Mouse (Mus musculus) megakaryocyte, embryonic 14.5 days (primary cell): ENCODE data around the gene Zbtb32. TPM values are rescaled to one million over a fixed set of nuclear protein-coding genes. Genes with fewer than 3 reads are reported as not detected.

Source experiments
- H3K27me3 ChIP-seq: replicated peaks from 2 replicates; pipeline ENCODE3; 2012; ENCODE audit warnings: inconsistent platforms
- H3K36me3 ChIP-seq: replicated peaks from 2 replicates; pipeline ENCODE3; 2012; ENCODE audit warnings: low read length, inconsistent platforms, mixed read lengths
- H3K4me1 ChIP-seq: 2 replicates; pipeline ENCODE4 v1.6.1; 2012; ENCODE audit warnings: inconsistent platforms
- H3K4me3 ChIP-seq: replicated peaks from 2 replicates; pipeline ENCODE3; 2012; ENCODE audit warnings: moderate library complexity, mild to moderate bottlenecking, inconsistent platforms
- H3K9me3 ChIP-seq: 2 replicates; pipeline ENCODE4 v1.6.1; 2012; ENCODE audit warnings: inconsistent platforms
- FLI1 ChIP-seq: IDR thresholded peaks from 2 replicates; pipeline ENCODE4 v1.6.1; 2012; ENCODE audit warnings: low read length, inconsistent platforms, mixed read lengths
- GATA1 ChIP-seq: IDR thresholded peaks from 3 replicates; pipeline ENCODE4 v1.6.1; 2012; ENCODE audit warnings: mixed read lengths, low read length, inconsistent platforms, borderline replicate concordance
- polyA plus RNA-seq: library from polyadenylated mRNA; stranded (reverse); fragments of >175 nt; gene quantifications from 2 replicates; pipeline ENCODE4 v1.2.3, GENCODE M21; 2012; ENCODE audit warnings: low replicate concordance; ENCODE audit not compliant: insufficient read depth

Gene Zbtb32
- polyA plus RNA-seq, 1 experiment: 0.10 TPM

DNA sequence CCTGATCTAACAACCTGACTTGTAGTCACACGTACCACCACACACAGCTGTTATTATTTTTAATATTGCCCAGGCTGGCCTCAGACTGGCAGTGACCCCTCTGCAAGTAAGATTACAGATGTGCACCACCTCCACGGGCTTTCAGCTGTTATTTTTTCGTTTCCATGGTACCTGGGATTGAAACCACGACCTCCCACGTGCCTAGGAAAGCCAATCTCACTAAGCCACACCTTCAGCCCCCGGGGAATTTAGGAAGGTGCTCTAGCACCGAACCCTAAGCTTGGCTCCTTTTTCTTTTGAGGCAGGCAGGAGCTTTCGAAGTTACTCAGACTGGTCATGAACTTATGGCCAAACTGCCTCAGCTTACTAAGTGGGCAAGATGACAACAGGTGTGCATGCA, 5.7 kb upstream of the Zbtb32 start:
- TF ChIP-seq FLI1: no peak
- no peak for TF ChIP-seq GATA1
- Histone ChIP-seq H3K4me1 (peaks cover 20% of the 10 kb centered on the region), H3K27me3 (peaks cover 21% of the 10 kb centered on the region), H3K9me3 (no peaks in the 10 kb centered on the region), H3K36me3 (no peaks in the 10 kb centered on the region), H3K4me3 (no peak overlapping the region)

DNA sequence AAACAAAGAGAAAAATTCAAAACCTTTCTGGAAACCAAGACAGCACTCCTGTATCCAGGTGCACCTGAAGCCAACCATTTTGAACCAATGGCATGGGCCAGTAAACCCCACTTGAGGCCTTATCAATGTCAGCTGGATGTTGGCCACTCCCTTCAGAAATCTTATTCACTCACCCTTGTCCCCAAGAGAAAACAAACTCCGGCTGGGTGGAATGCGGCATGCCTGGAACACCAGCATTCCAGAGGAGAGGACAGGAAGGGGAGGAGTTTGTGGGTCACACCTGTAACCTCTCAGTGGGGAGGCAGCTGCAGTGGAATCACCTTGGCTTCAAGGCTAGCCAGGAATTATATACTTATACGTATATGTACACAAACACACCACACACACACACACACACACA, 3.9 kb upstream of the Zbtb32 start:
- TF ChIP-seq GATA1 (no peak), FLI1 (no peak)
- no peak overlapping the region for H3K4me3 ChIP-seq
- H3K9me3 ChIP-seq: peaks cover 3% of the 10 kb centered on the region; the same call in 1 of the 2 replicates
- H3K27me3 ChIP-seq: peaks cover 30% of the 10 kb centered on the region
- H3K36me3 ChIP-seq: no peaks in the 10 kb centered on the region
- H3K4me1 ChIP-seq: peaks cover 10% of the 10 kb centered on the region

DNA sequence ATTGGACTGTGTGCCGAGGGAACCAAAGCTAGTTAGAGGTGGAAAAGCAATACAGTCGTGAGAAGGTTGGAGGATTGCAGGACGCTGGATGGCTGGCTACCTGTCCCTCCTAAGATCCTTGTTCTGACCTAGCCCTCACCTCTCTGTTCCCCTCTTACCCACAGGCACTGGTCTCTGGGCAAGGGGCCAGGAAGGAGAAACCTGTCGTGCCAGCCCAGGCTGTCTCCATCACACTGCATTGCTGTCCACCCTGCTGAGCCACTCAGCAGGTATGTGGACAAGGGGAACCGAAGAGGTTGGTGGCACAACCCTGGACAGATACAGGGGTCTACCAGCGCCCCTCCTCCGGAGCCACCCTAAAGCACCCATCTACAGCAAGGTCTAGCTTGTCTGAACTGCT, 1.9 kb upstream of the Zbtb32 start:
- no peak for TF ChIP-seq FLI1
- no peak for TF ChIP-seq GATA1
- H3K27me3 ChIP-seq: peaks cover 28% of the 10 kb centered on the region
- H3K4me1 ChIP-seq: peaks cover 10% of the 10 kb centered on the region
- H3K36me3 ChIP-seq: no peaks in the 10 kb centered on the region
- no peak overlapping the region for H3K4me3 ChIP-seq
- peaks cover 3% of the 10 kb centered on the region; the same call in 1 of the 2 replicates for H3K9me3 ChIP-seq

DNA sequence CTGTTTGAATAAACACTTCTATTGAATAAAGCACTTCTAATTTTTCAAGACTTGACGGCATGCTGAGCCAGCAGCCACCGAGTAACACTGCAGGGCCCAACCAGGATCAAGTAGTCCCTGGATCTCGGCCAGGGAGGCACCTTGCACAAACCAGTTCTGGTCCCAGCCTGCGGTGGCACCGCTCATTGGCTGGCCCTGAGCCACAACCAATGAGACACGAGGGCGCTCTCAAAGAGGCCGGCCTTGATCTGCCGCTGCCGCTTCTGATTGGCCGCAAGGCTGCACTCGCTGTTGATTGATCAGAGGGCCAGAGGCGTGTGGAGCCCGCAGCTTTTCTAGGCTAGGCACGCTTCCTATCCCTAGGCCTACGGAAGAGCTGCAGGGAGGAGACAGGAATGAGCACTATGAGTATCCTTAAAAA, 1.2 kb upstream of the Zbtb32 start:
- no peak for TF ChIP-seq GATA1
- Histone ChIP-seq H3K4me3 (peak overlapping the region; percentile 33), H3K9me3 (peaks cover 3% of the 10 kb centered on the region; the same call in 1 of the 2 replicates), H3K27me3 (peaks cover 34% of the 10 kb centered on the region), H3K36me3 (no peaks in the 10 kb centered on the region), H3K4me1 (peaks cover 12% of the 10 kb centered on the region)

DNA sequence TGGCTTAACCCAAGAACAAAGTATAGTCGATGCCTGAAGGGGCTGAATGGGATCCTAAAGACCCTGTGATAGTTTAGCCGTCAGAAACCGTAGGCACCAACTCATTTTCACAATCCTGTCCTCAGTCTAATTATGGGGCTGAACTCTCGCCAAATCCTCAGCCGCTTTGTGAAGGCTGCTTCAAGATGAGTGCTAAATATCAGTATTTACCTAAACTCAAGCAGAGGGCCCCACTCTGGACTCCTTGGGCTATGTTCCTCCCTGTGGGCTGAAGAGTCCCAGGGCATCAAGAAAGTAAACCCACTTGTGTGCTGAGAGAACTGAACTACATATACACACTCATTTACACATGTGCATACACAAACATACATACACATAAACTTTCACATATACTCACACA, 1.9 kb downstream of the Zbtb32 start:
- H3K4me1 ChIP-seq: peaks cover 36% of the 10 kb centered on the region
- no peak overlapping the region for H3K4me3 ChIP-seq
- no peaks in the 10 kb centered on the region for H3K36me3 ChIP-seq
- H3K27me3 ChIP-seq: peaks cover 37% of the 10 kb centered on the region
- peaks cover 3% of the 10 kb centered on the region; the same call in 1 of the 2 replicates for H3K9me3 ChIP-seq
- TF ChIP-seq FLI1 (no peak), GATA1 (no peak)

DNA sequence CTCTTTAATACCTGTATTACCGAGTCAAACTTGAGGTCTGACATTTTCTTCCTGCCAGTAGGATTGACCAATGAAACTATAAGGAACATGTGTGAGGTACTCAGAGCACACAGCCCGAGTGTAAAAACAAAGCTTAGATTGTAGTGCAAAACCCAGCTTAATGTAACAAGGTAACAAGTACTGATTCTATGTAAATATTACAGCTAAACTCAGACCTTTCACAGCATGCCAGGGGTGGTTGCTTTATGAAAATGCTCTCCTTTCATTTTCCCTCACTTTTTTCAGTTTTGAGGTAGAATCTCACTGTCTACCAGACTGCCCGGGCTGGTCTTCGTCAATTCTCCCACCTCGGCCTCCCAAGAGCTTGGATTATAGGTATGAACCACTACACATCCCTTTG, 2.6 kb downstream of the Zbtb32 start:
- peaks cover 40% of the 10 kb centered on the region for H3K4me1 ChIP-seq
- H3K27me3 ChIP-seq: peaks cover 37% of the 10 kb centered on the region
- H3K9me3 ChIP-seq: peaks cover 3% of the 10 kb centered on the region; the same call in 1 of the 2 replicates
- no peak overlapping the region for H3K4me3 ChIP-seq
- TF ChIP-seq FLI1: no peak
- TF ChIP-seq GATA1: no peak
- H3K36me3 ChIP-seq: no peaks in the 10 kb centered on the region

DNA sequence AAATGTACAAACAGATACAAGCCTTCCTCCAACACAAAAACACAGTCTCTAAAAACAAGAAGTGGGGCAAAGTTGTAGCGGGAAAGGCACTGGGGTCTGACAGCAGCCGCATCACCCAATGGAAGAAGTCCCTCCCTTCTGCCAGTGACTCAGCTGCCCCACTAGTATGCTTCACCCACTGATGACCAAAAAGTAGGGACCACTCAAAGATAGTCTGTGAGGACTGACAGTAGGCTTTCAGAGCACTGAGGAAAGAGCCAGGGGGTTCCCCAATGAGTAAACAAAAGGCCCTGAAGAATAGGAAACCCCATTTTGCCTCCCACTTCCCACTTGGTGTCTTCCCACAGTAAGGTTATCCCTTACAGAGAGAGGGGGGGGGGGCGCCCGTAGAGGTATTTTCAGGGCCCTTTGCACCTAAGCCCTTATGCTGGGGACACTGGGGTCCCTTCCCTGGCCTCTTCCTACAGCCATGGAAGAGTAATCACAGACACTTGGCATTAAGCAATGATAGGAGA, 4.1 kb downstream of the Zbtb32 start:
- Histone ChIP-seq H3K9me3 (peaks cover 3% of the 10 kb centered on the region; the same call in 1 of the 2 replicates), H3K4me1 (peaks cover 42% of the 10 kb centered on the region), H3K36me3 (no peaks in the 10 kb centered on the region), H3K4me3 (no peak overlapping the region), H3K27me3 (peaks cover 26% of the 10 kb centered on the region)
- TF ChIP-seq FLI1: no peak
- no peak for TF ChIP-seq GATA1

DNA sequence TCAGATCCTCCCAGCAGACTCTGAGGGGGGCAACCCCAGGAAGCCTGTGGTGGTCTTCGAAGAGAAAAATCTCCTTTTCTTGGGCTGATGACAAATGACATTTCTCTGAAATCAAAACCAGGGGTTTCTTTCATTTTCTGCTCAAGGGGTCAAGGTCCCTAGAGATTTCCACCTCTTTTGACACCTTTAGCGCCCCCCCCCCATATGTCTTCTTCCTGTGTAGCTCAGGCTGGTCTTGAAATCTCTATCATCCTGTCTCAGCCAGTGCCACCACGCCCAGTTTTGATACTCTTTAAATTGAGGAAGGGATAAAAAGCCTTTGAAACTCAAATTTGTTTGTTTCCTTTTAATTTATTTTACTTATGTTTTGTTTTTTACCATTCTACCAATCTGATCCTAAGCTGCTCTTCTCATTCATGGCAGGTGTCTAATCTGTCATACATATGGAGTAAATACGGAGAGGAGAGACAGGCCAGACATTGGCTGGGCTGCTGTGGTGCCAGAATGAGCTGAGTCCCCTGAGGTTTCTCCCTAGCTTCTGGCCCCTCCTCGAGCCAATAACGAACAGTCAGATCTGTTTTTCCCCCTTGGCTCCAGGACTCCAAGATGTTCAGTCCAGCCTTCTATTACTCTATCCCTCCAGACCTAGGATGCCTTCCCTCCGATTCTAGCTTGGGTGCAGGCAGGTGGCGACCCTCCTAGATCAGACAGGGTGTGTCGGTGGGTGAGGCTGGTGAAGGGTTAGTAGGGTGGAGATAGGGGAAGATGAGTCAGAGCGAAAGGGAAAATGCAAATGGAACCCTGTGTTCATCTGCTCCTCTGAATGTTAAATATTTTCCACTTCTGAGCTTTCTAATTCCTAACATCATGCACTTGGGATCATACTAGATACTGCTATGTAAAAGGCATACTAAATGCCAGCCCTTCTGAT, 4.9 kb downstream of the Zbtb32 start:
- no peak overlapping the region for H3K4me3 ChIP-seq
- H3K4me1 ChIP-seq: peaks cover 44% of the 10 kb centered on the region
- H3K36me3 ChIP-seq: no peaks in the 10 kb centered on the region
- H3K9me3 ChIP-seq: peaks cover 3% of the 10 kb centered on the region; the same call in 1 of the 2 replicates
- TF ChIP-seq GATA1: no peak
- no peak for TF ChIP-seq FLI1
- peaks cover 25% of the 10 kb centered on the region for H3K27me3 ChIP-seq

DNA sequence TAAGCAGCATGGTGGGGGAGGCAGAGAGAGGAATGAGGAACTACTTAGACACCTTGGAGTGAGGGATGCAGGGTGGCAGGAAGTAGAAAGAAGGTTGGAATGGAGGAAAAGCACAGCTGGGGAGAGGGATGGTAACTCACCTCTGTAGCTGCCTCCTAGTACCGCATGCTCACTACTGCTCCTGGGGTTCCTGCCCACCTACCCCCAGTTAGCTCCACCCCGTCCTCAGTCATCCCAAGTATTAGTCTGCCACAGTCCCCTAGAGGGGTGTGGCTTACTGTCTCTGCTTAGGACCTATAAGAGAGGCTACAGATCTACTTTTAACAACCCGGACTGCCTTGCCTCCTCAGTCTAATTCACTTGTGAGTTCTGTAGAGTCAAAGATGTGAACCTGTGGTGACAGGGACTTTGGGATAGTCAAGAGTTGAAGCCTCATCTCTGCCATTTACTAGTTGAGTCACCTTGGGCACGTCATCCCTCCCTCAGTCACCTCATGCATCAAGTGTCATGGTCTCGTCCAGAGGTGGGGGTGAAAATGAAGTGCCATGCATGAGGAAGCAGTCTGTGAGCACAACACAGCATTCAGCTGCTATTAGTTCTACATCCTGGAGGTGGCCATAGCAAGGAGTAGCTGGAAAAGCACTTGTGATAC, 5.8 kb downstream of the Zbtb32 start:
- H3K4me3 ChIP-seq: no peak overlapping the region
- TF ChIP-seq GATA1 (no peak), FLI1 (no peak)

DNA sequence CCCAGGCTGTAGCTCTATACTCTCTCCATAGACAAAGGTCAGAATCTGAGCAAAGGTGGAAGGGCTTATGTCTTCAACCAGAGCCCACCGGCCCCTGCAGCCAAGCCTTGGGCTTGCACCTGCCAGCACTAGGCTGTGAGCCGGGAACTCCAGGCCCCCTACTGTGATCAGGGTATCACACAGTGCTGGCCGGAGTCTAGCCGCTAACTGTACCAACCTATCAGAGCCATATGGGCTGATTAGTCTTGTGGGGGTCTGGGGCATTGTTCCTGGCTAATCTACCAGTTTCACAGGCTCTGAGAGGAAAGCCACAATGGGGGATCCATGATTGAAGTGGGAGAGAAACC, 7.1 kb downstream of the Zbtb32 start:
- no peaks in the 10 kb centered on the region for H3K9me3 ChIP-seq
- TF ChIP-seq FLI1 (no peak), GATA1 (no peak)
- H3K27me3 ChIP-seq: peaks cover 13% of the 10 kb centered on the region
- peaks cover 54% of the 10 kb centered on the region for H3K4me1 ChIP-seq
- H3K4me3 ChIP-seq: no peak overlapping the region
- peaks cover 6% of the 10 kb centered on the region for H3K36me3 ChIP-seq

More for the DNA sequence above, 5.8 kb downstream of the Zbtb32 start:
- Histone ChIP-seq H3K9me3 (no peaks in the 10 kb centered on the region), H3K27me3 (peaks cover 17% of the 10 kb centered on the region), H3K4me1 (peaks cover 44% of the 10 kb centered on the region), H3K36me3 (no peaks in the 10 kb centered on the region)
